ENCODE assay signal across 12 mouse cellular contexts in the genomic region with DNA sequence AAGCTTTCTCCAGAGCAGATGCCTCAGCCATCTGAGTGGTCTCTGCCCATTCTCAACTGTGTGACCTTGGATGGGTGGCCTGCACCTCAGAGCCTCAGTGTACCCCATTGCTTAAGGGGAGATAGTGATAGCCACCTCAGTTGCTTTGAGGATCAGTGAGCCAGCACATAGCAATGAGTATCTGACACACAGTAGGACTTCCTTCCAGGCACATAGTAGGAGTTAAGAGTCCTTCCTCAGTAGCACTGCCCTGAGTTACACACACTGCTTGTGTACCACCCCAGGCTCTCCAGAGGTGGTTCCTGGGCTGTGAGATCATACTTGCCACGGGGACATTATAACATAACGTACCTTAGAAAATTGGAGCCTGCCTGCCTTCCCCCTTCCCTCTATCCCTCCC. TPM values are rescaled to one million over a fixed set of nuclear protein-coding genes. Genes with fewer than 3 reads are reported as not detected.
A peak's percentile ranks its signal among the peaks of the same experiment; 100 is the strongest.
DNase-seq lines count a peak whose midpoint lies in the region; ATAC-seq and TF ChIP-seq lines count a peak whose summit lies in the region.
"Had no signal": no experiment of that assay in that cellular context is flagged by ENCODE, and none has a peak within 500 bp of the region (broad histone marks: within the 10 kb centered on the region; RNA-seq: fewer than 3 reads in every experiment).

No protein-coding gene starts in this region.

- no peak overlapping the region for H3K9ac ChIP-seq in forebrain, postnatal 0 days
- H3K9ac ChIP-seq in forebrain, embryonic 16.5 days (replicated peaks; ENCODE audit: low read depth, low read length), result no peak overlapping the region
- no peak overlapping the region for H3K9ac ChIP-seq in hindbrain, embryonic 13.5 days
- no peak overlapping the region for H3K9ac ChIP-seq in hindbrain, embryonic 12.5 days
- no peak overlapping the region for H3K9ac ChIP-seq in limb, embryonic 13.5 days

- 74% methylated on average over 2 of the region's 2 CpGs for WGBS in forebrain, postnatal 0 days
- 72% methylated on average over 2 of the region's 2 CpGs for WGBS in forebrain, embryonic 16.5 days
- 73% methylated on average over 2 of the region's 2 CpGs for WGBS in hindbrain, embryonic 13.5 days
- WGBS in hindbrain, embryonic 12.5 days, result 74% methylated on average over 2 of the region's 2 CpGs
- WGBS in embryonic facial prominence, embryonic 10.5 days, result 71% methylated on average over 2 of the region's 2 CpGs
- 43% methylated on average over 2 of the region's 2 CpGs for WGBS in limb, embryonic 13.5 days
- WGBS in thymus, adult 2 months, result 74% methylated on average over 2 of the region's 2 CpGs

- TF ChIP-seq CTCF in forebrain, postnatal 0 days (IDR thresholded peaks at IDR 0.05; ENCODE audit: low read depth), result no peak
- TF ChIP-seq CTCF in thymus, adult 2 months (IDR thresholded peaks at IDR 0.05; ENCODE audit: borderline replicate concordance, control insufficient read depth, extremely low read depth, insufficient read depth, low read length, poor library complexity), result no peak

- no peak overlapping the region; the same call in 1 of the 2 replicates for H3K27ac ChIP-seq in forebrain, postnatal 0 days (ENCODE audit: low read depth, low read length)
- no peak overlapping the region for H3K27ac ChIP-seq in forebrain, embryonic 16.5 days (ENCODE audit: low read length)
- H3K27ac ChIP-seq in hindbrain, embryonic 13.5 days, result no peak overlapping the region
- no peak overlapping the region for H3K27ac ChIP-seq in hindbrain, embryonic 12.5 days
- peak overlapping the region; percentile 24 for H3K27ac ChIP-seq in embryonic facial prominence, embryonic 10.5 days (replicated peaks)
- H3K27ac ChIP-seq in limb, embryonic 13.5 days, result peak overlapping the region; percentile 78; the same call in 1 of the 2 replicates
- H3K27ac ChIP-seq in thymus, adult 2 months (ENCODE audit: control insufficient read depth, insufficient read depth, low read length), result no peak overlapping the region

- peak; percentile 8; the same call in 1 of the 2 replicates for ATAC-seq in forebrain, postnatal 0 days
- no peak for ATAC-seq in forebrain, embryonic 16.5 days
- peak; percentile 36; the same call in 1 of the 2 replicates for ATAC-seq in hindbrain, embryonic 13.5 days (ENCODE audit: low FRiP score)
- no peak for ATAC-seq in hindbrain, embryonic 12.5 days (ENCODE audit: low FRiP score)
- 0 out of 2 replicates have a peak, but pooled peaks have one; percentile 5 for ATAC-seq in limb, embryonic 13.5 days (ENCODE audit: low FRiP score, low read depth)

- H3K9me3 ChIP-seq in forebrain, postnatal 0 days (ENCODE audit: low read length), result no peaks in the 10 kb centered on the region
- no peaks in the 10 kb centered on the region for H3K9me3 ChIP-seq in forebrain, embryonic 16.5 days (ENCODE audit: control insufficient read depth, low read length)
- H3K9me3 ChIP-seq in hindbrain, embryonic 13.5 days, result no peaks in the 10 kb centered on the region
- no peaks in the 10 kb centered on the region for H3K9me3 ChIP-seq in hindbrain, embryonic 12.5 days (replicated peaks)
- H3K9me3 ChIP-seq in embryonic facial prominence, embryonic 10.5 days, result no peaks in the 10 kb centered on the region
- no peaks in the 10 kb centered on the region for H3K9me3 ChIP-seq in limb, embryonic 13.5 days
- H3K9me3 ChIP-seq: megakaryocyte, embryonic 14.5 days had no signal

- no peak overlapping the region for H3K4me2 ChIP-seq in forebrain, postnatal 0 days (ENCODE audit: low read depth)
- no peak overlapping the region for H3K4me2 ChIP-seq in forebrain, embryonic 16.5 days (ENCODE audit: low read length)
- no peak overlapping the region for H3K4me2 ChIP-seq in hindbrain, embryonic 13.5 days
- no peak overlapping the region for H3K4me2 ChIP-seq in hindbrain, embryonic 12.5 days (replicated peaks)
- peak overlapping the region; percentile 55 for H3K4me2 ChIP-seq in limb, embryonic 13.5 days (replicated peaks)

- TF ChIP-seq POLR2A in thymus, adult 2 months (IDR thresholded peaks at IDR 0.05; ENCODE audit: control insufficient read depth, extremely low read depth, insufficient read depth, low read length, poor library complexity), result no peak

- H3K27me3 ChIP-seq in forebrain, postnatal 0 days (ENCODE audit: insufficient read depth, low read length), result no peaks in the 10 kb centered on the region
- H3K27me3 ChIP-seq in forebrain, embryonic 16.5 days (replicated peaks; ENCODE audit: control insufficient read depth, insufficient read depth, low read length), result no peaks in the 10 kb centered on the region
- no peaks in the 10 kb centered on the region for H3K27me3 ChIP-seq in hindbrain, embryonic 13.5 days
- H3K27me3 ChIP-seq in hindbrain, embryonic 12.5 days, result no peaks in the 10 kb centered on the region; the same call in 1 of the 2 replicates
- H3K27me3 ChIP-seq in embryonic facial prominence, embryonic 10.5 days (replicated peaks; ENCODE audit: low read depth, poor library complexity, severe bottlenecking), result no peaks in the 10 kb centered on the region
- no peaks in the 10 kb centered on the region for H3K27me3 ChIP-seq in limb, embryonic 13.5 days
- H3K27me3 ChIP-seq in thymus, adult 2 months (ENCODE audit: control insufficient read depth, insufficient read depth, low read length), result no peaks in the 10 kb centered on the region

- no peaks in the 10 kb centered on the region for H3K36me3 ChIP-seq in forebrain, postnatal 0 days (ENCODE audit: insufficient read depth)
- H3K36me3 ChIP-seq in forebrain, embryonic 16.5 days (ENCODE audit: control insufficient read depth, insufficient read depth), result no peaks in the 10 kb centered on the region
- no peaks in the 10 kb centered on the region for H3K36me3 ChIP-seq in hindbrain, embryonic 13.5 days
- H3K36me3 ChIP-seq in hindbrain, embryonic 12.5 days, result no peaks in the 10 kb centered on the region
- H3K36me3 ChIP-seq in embryonic facial prominence, embryonic 10.5 days (replicated peaks), result no peaks in the 10 kb centered on the region
- H3K36me3 ChIP-seq in limb, embryonic 13.5 days, result no peaks in the 10 kb centered on the region
- H3K36me3 ChIP-seq in thymus, adult 2 months (ENCODE audit: control insufficient read depth, insufficient read depth, low read length), result no peaks in the 10 kb centered on the region

- no peaks in the 10 kb centered on the region for H3K4me1 ChIP-seq in forebrain, postnatal 0 days (ENCODE audit: insufficient read depth)
- H3K4me1 ChIP-seq in forebrain, embryonic 16.5 days (replicated peaks; ENCODE audit: control insufficient read depth, insufficient read depth, low read length), result no peaks in the 10 kb centered on the region
- H3K4me1 ChIP-seq in hindbrain, embryonic 13.5 days (replicated peaks), result peaks cover 4% of the 10 kb centered on the region
- 0 out of 2 replicates have a peak, but pooled peaks cover 12% of the 10 kb centered on the region for H3K4me1 ChIP-seq in hindbrain, embryonic 12.5 days
- peaks cover 52% of the 10 kb centered on the region for H3K4me1 ChIP-seq in embryonic facial prominence, embryonic 10.5 days
- peaks cover 38% of the 10 kb centered on the region for H3K4me1 ChIP-seq in limb, embryonic 13.5 days
- peaks cover 12% of the 10 kb centered on the region for H3K4me1 ChIP-seq in thymus, adult 2 months (replicated peaks; ENCODE audit: control insufficient read depth, insufficient read depth, low read length)

- no peak for DNase-seq in forebrain, postnatal 0 days
- DNase-seq in embryonic facial prominence, embryonic 10.5 days (ENCODE audit: low spot score), result no peak
- DNase-seq in urinary bladder, adult 18-20 months (ENCODE audit: low spot score in 2 of 2), result no peak
- no peak for DNase-seq in thymus, adult 2 months

- no peak overlapping the region for H3K4me3 ChIP-seq in forebrain, postnatal 0 days (ENCODE audit: low read depth, low read length)
- no peak overlapping the region for H3K4me3 ChIP-seq in forebrain, embryonic 16.5 days (replicated peaks; ENCODE audit: low read length)
- H3K4me3 ChIP-seq in hindbrain, embryonic 13.5 days, result no peak overlapping the region
- H3K4me3 ChIP-seq in hindbrain, embryonic 12.5 days, result no peak overlapping the region
- no peak overlapping the region for H3K4me3 ChIP-seq in embryonic facial prominence, embryonic 10.5 days
- no peak overlapping the region for H3K4me3 ChIP-seq in limb, embryonic 13.5 days
- no peak overlapping the region for H3K4me3 ChIP-seq in thymus, adult 2 months (ENCODE audit: control insufficient read depth, insufficient read depth, low read length)

RNA-seq across cellular contexts. Expression of gene Slc28a1, which starts 19.3 kb away (rescaled TPM):
- total RNA-seq in forebrain, postnatal 0 days (2014; rRNA removed), result 0.48 TPM in 1 of 2 replicates, not detected in the other
- polyA plus RNA-seq in forebrain, postnatal 0 days (2015; fragmentation: Nextera tagmentation; extraction: Ambion mirVana), result 0.12 TPM in 1 of 2 replicates, not detected in the other
- not detected in 2 replicates for polyA plus RNA-seq in forebrain, embryonic 16.5 days (2015; fragmentation: Nextera tagmentation; extraction: Ambion mirVana)
- not detected in 2 replicates for polyA plus RNA-seq in hindbrain, embryonic 13.5 days (2015; fragmentation: Nextera tagmentation; extraction: Ambion mirVana)
- polyA plus RNA-seq in hindbrain, embryonic 12.5 days (2016; fragmentation: Nextera tagmentation; extraction: Ambion mirVana), result not detected in 2 replicates
- 0.05 TPM in 1 of 2 replicates, not detected in the other for polyA plus RNA-seq in embryonic facial prominence, embryonic 10.5 days (2016; fragmentation: Nextera tagmentation; extraction: Ambion mirVana)
- polyA plus RNA-seq in limb, embryonic 13.5 days (2015; fragmentation: Nextera tagmentation; extraction: Ambion mirVana), result 0.06 and 0.13 TPM in 2 replicates
- 0.15 and 0.24 TPM in 2 replicates for polyA plus RNA-seq in thymus, adult 2 months (2012; rRNA removed)
- total RNA-seq: hematopoietic stem cell, adult 5-6 weeks; layer of hippocampus, postnatal 25 days had no signal
- polyA plus RNA-seq: neural tube, embryonic 14.5 days had no signal

Comparison
In these comparisons a context has a peak if more than half of its experiments do, and no peak if none do; other contexts are left out.
1. ATAC-seq: peak in forebrain, postnatal 0 days (single experiment), hindbrain, embryonic 13.5 days (single experiment) and limb, embryonic 13.5 days (single experiment); none in forebrain, embryonic 16.5 days (single experiment) and hindbrain, embryonic 12.5 days (single experiment).
2. H3K27ac ChIP-seq: peak in embryonic facial prominence, embryonic 10.5 days (single experiment) and limb, embryonic 13.5 days (single experiment); none in forebrain, postnatal 0 days (single experiment), forebrain, embryonic 16.5 days (single experiment), hindbrain, embryonic 13.5 days (single experiment), hindbrain, embryonic 12.5 days (single experiment) and thymus, adult 2 months (single experiment).